Mouse (Mus musculus) effector memory CD4-positive, alpha-beta T cell, adult 7 months (primary cell): Measurements from ENCODE around the gene Cavin1. TPM values are rescaled to one million over a fixed set of nuclear protein-coding genes. Genes with fewer than 3 reads are reported as not detected.

Experiments used
- polyA plus RNA-seq: library from polyadenylated mRNA; unstranded; fragments of 100-300 nt; shearing (Covaris generic); gene quantifications from one replicate; pipeline ENCODE4 v1.2.1, GENCODE M21; 2017

Gene Cavin1
- not detected for polyA plus RNA-seq

GRCm38 (mm10) chr11:100970557-100970937 lies at the start of gene Cavin1:
TSS of gene Cavin1 (minus strand) at chr11:100970887.

GRCm38 (mm10) chr11:101009046-101009887 lies 38.6 kb upstream of the Cavin1 start, which contains the start of gene Atp6v0a1:
TSS of gene Atp6v0a1 (plus strand) at chr11:101009452.

GRCm38 (mm10) chr11:100939512-100940151 lies 31.1 kb downstream of the Cavin1 start, which contains the start of gene Stat3:
TSS of gene Stat3 (minus strand) at chr11:100939540.

Other genes starting within 250 kb of the Cavin1 start
- 28.5 TPM for gene Rab5c, start 232.7 kb downstream of the Cavin1 start, polyA plus RNA-seq
- 0.13 TPM for gene Kcnh4, start 210.9 kb downstream of the Cavin1 start, polyA plus RNA-seq
- gene Hcrt, start 208.0 kb downstream of the Cavin1 start, polyA plus RNA-seq = not detected
- gene Ghdc, start 199.9 kb downstream of the Cavin1 start, polyA plus RNA-seq = 2.6 TPM
- gene Stat5b, start 120.2 kb downstream of the Cavin1 start, polyA plus RNA-seq = 271 TPM
- 154 TPM for gene Stat5a, start 111.5 kb downstream of the Cavin1 start, polyA plus RNA-seq
- gene Stat3, start 31.3 kb downstream of the Cavin1 start, polyA plus RNA-seq = 351 TPM
- gene Atp6v0a1, start 38.6 kb upstream of the Cavin1 start, polyA plus RNA-seq = 1.1 TPM
- gene Naglu, start 99.1 kb upstream of the Cavin1 start, polyA plus RNA-seq = 6.4 TPM
- 0.38 TPM for gene Hsd17b1, start 107.5 kb upstream of the Cavin1 start, polyA plus RNA-seq
- 12.0 TPM for gene Coasy, start 111.7 kb upstream of the Cavin1 start, polyA plus RNA-seq
- gene Mlx, start 116.4 kb upstream of the Cavin1 start, polyA plus RNA-seq = 46.3 TPM
- gene Psmc3ip, start 124.5 kb upstream of the Cavin1 start, polyA plus RNA-seq = 2.1 TPM
- 42.1 TPM for gene Retreg3, start 149.0 kb upstream of the Cavin1 start, polyA plus RNA-seq
- 11.4 TPM for gene Tubg1, start 149.1 kb upstream of the Cavin1 start, polyA plus RNA-seq
- gene Tubg2, start 185.0 kb upstream of the Cavin1 start, polyA plus RNA-seq = 0.27 TPM
- 0.11 TPM for gene Cntnap1, start 199.6 kb upstream of the Cavin1 start, polyA plus RNA-seq
- gene Plekhh3, start 200.5 kb upstream of the Cavin1 start, polyA plus RNA-seq = not detected
- not detected for gene Ccr10, start 204.6 kb upstream of the Cavin1 start, polyA plus RNA-seq